Mouse (Mus musculus) heart, adult 2 months (tissue): Measurements from ENCODE around the gene Cpt1a. TPM values are rescaled to one million over a fixed set of nuclear protein-coding genes. Genes with fewer than 3 reads are reported as not detected.

Experiments
- DNase-seq, 2 experiments: peaks; one replicate each; pipeline ENCODE4 v3.0.0; 2021
- H3K27ac ChIP-seq: fragments of 200-600 bp; 2 replicates; pipeline ENCODE4 v1.8.1; 2022
- H3K27me3 ChIP-seq: fragments of 200-500 bp; 2 replicates; pipeline ENCODE4 v1.6.1; 2012; ENCODE audit warnings: mild to moderate bottlenecking, low read length, inconsistent platforms, mixed read lengths; ENCODE audit not compliant: control insufficient read depth, insufficient read depth
- H3K36me3 ChIP-seq: fragments of 200-500 bp; 2 replicates; pipeline ENCODE4 v1.6.1; 2012; ENCODE audit warnings: low read length, inconsistent platforms; ENCODE audit not compliant: control insufficient read depth, insufficient read depth
- H3K4me1 ChIP-seq: fragments of 200-500 bp; 2 replicates; pipeline ENCODE4 v1.6.1; 2011; ENCODE audit warnings: low read length; ENCODE audit not compliant: control insufficient read depth, insufficient read depth
- H3K4me3 ChIP-seq: fragments of 200-600 bp; 2 replicates; pipeline ENCODE4 v1.8.1; 2022
- H3K79me2 ChIP-seq: fragments of 200-500 bp; replicated peaks from 2 replicates; pipeline ENCODE4 v1.6.1; 2012; ENCODE audit warnings: mild to moderate bottlenecking, inconsistent platforms, low read length, moderate library complexity, mixed read lengths; ENCODE audit not compliant: control insufficient read depth, insufficient read depth
- H3K9ac ChIP-seq: fragments of 200-500 bp; 2 replicates; pipeline ENCODE4 v1.6.1; 2012; ENCODE audit warnings: low read depth, mild to moderate bottlenecking, control low read depth, inconsistent platforms, low read length, mixed read lengths
- CTCF ChIP-seq: fragments of 200-600 bp; IDR thresholded peaks from 2 replicates; pipeline ENCODE4 v1.8.1; 2022; ENCODE audit warnings: antibody characterized with exemption, mild to moderate bottlenecking, moderate library complexity
- EP300 ChIP-seq: fragments of 200-500 bp; IDR thresholded peaks from 2 replicates; pipeline ENCODE4 v1.6.1; 2011; ENCODE audit warnings: low read depth, low read length, control low read depth; ENCODE audit not compliant: insufficient read depth
- POLR2A ChIP-seq: fragments of 200-500 bp; IDR thresholded peaks from 2 replicates; pipeline ENCODE4 v1.6.1; 2011; ENCODE audit warnings: mild to moderate bottlenecking, low read depth, low read length, control low read depth; ENCODE audit not compliant: insufficient read depth
- WGBS: fragments of 180-500 bp; shearing (Covaris S2); methylation state at CpG from one replicate; pipeline ENCODE4 v1.1.7; 2018; 5-methylcytosine and 5-hydroxymethylcytosine counted together
- intact Hi-C: fragments of 180-260 bp; cut with DNase I; formaldehyde crosslinking; loops from one replicate; pipeline ENCODE4 v1.15.1; 2025
- long read RNA-seq: library from polyadenylated mRNA; stranded (forward); transcript quantifications from one replicate; pipeline ENCODE4 v2.0.0, GENCODE M21; 2021
- polyA plus RNA-seq: library from polyadenylated mRNA; depleted of rRNA; stranded (reverse); fragments of >200 nt; gene quantifications from 2 replicates; pipeline ENCODE4 v1.2.3, GENCODE M21; 2012; rRNA removed
- total RNA-seq, 2 experiments: library from RNA; stranded (reverse); gene quantifications; 2 replicates each; pipeline ENCODE4 v1.2.3; 2021

Cpt1a gene
- total RNA-seq (10 to 100 TPM; 44.0 to 54.7 TPM), polyA plus RNA-seq (42.9 and 49.4 TPM in 2 replicates)
- long read RNA-seq, full-length matches to known transcripts: 10 of 23 reads
- long read RNA-seq, partial matches to known transcripts: 8 of 23 reads
- long read RNA-seq, other reads (novel, unspliced or antisense): 5 of 23 reads

DNA sequence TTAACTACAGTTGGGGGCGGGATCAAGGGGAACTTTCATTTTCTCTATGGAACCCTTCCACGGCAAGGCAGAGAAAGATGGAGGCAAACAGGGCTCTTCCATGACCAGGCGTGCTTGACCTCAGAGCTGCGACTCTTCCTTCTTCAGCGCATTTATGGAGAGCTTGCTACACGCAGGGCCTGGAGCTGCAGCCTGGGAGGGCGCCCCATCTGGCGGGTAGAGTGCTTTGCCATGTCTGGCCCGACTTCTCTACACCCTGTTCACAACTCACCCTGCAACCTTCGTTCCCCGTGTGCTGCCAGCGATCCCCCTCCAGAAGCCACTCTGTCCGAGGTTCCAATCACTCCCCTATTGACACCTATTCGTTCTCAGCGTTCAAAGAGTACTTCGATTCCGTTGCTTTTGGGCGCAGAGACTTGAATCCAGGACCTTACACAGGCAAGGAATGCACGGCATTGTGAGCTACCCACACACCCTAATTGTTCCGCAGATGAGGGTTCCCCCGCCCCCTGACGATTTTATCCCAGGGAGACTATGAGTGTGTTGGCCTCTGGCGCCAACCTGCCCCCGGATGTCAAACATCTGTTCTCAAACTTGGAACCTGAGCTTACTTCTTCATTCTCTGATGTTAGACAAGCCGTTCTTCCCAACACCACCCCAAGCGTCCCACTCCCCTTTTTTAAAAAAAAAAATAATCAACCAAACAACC is at the start of gene Cpt1a:
Gene Cpt1a (plus strand): TSS at position 74 of the 709 bp plus-strand sequence.
- no peaks in the 10 kb centered on the region for H3K79me2 ChIP-seq
- H3K27ac ChIP-seq: peak within 1 kb of the TSS; percentile 97
- peak; percentile 74 to 77 for DNase-seq
- peak within 1 kb of the TSS; percentile 93 for H3K9ac ChIP-seq
- 0 out of 2 replicates have a peak, but pooled peaks have one; percentile 15 for TF ChIP-seq POLR2A
- peak; percentile 71 for TF ChIP-seq CTCF
- no peak for TF ChIP-seq EP300
- no peaks in the 10 kb centered on the region for H3K36me3 ChIP-seq
- WGBS: 3% methylated on average over 26 of the region's 26 CpGs
- no peaks in the 10 kb centered on the region for H3K27me3 ChIP-seq
- peaks cover 11% of the 10 kb centered on the region for H3K4me1 ChIP-seq
- intact Hi-C loops: loop anchor here (5.0 to 10.0 kb wide), 2 partner anchors 252 to 445 kb away; partner anchors contain the start of genes Kmt5b and Ppp6r3
- H3K4me3 ChIP-seq: peak within 1 kb of the TSS; percentile 88

DNA sequence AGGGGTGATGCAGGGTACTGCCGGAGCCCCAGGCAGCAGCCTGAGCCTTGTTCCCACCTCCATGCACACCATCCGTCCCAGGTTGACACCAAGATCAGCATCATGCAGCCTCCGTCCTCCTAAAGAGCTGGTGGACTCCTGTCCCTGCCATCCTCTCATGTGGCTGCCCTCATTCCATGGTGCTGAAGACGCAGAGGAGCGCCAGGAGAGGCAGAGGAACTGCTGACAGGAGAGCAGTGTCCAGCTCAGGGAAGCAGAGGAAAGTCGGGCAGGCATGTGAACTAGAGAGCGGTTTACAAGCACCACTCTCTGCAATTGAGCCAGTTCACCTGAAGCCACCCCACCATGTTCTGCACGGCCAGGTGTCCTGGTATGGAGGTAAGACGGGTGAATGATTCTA is 48.8 kb upstream of the Cpt1a start:
- no peaks in the 10 kb centered on the region for H3K4me1 ChIP-seq
- no peaks in the 10 kb centered on the region for H3K36me3 ChIP-seq
- no peak overlapping the region for H3K27ac ChIP-seq
- no peak for TF ChIP-seq POLR2A
- TF ChIP-seq CTCF: no peak
- no peak for TF ChIP-seq EP300
- 93% methylated on average over 9 of the region's 9 CpGs for WGBS
- H3K79me2 ChIP-seq: no peaks in the 10 kb centered on the region
- H3K27me3 ChIP-seq: no peaks in the 10 kb centered on the region
- no peak overlapping the region for H3K9ac ChIP-seq
- DNase-seq: peak in 1 of 2 experiments; percentile 7
- intact Hi-C loops: no loop called here
- no peak overlapping the region for H3K4me3 ChIP-seq

DNA sequence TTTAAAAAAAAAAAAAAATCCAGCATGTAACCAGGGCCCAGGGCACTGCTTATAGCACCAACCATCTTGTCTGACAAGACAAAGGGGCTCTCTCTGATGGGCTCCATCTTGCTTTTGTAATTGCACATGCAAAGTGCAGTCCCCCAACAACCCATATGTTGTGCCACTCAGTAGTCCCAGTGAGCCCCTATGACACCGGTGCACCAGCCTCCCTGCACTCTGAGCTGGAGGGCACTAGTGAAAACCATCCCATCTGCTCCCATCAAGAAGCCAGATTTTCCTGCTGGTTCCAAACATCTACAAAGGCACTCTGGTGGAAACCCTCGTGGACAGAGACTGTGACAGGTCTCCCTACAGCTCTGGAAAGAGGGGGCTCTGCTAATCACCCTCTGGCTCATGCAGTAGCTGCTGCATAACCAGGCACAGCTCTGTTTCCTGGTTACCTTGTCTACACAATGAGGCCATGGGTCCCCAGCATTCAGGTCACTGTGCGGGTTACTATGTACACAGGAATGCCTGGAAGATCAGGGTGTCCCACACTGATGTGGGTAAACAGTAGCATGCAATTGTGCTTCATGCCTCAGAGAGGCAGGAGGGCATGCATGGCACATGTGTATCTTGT is 46.3 kb upstream of the Cpt1a start:
- no peak for TF ChIP-seq POLR2A
- TF ChIP-seq CTCF: no peak
- no peak for TF ChIP-seq EP300
- intact Hi-C loops: no loop called here
- WGBS: 92% methylated on average over 3 of the region's 3 CpGs
- no peak overlapping the region for H3K4me3 ChIP-seq
- H3K4me1 ChIP-seq: no peaks in the 10 kb centered on the region
- H3K27me3 ChIP-seq: no peaks in the 10 kb centered on the region
- H3K79me2 ChIP-seq: no peaks in the 10 kb centered on the region
- no peak for DNase-seq
- H3K27ac ChIP-seq: no peak overlapping the region
- no peaks in the 10 kb centered on the region for H3K36me3 ChIP-seq
- no peak overlapping the region for H3K9ac ChIP-seq

DNA sequence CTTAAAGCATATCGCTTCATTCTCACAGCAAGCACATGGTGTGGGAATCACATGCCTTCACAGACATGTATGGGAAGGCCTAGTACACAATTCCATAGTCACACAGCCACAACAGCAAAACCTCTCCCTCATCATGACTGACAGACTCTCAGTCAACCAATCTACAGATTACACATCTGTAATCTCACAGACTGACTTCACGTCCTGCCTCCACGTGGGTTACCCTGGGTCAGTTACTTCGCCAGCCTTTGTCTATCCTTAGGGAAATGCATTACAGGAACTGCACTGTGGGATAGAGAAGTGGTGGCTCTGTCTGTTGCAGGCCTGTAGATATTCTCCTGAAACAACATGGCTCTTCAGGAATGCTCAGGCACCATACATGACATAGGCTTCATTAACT is 40.2 kb upstream of the Cpt1a start:
- intact Hi-C loops: no loop called here
- 51% methylated on average over 4 of the region's 4 CpGs for WGBS
- H3K36me3 ChIP-seq: no peaks in the 10 kb centered on the region
- peak overlapping the region; percentile 88 for H3K4me3 ChIP-seq
- peaks cover 3% of the 10 kb centered on the region for H3K4me1 ChIP-seq
- H3K27me3 ChIP-seq: no peaks in the 10 kb centered on the region
- no peak overlapping the region for H3K9ac ChIP-seq
- DNase-seq: no peak
- H3K27ac ChIP-seq: no peak overlapping the region; the same call in 1 of the 2 replicates
- TF ChIP-seq POLR2A (no peak), CTCF (no peak), EP300 (no peak)
- no peaks in the 10 kb centered on the region for H3K79me2 ChIP-seq

DNA sequence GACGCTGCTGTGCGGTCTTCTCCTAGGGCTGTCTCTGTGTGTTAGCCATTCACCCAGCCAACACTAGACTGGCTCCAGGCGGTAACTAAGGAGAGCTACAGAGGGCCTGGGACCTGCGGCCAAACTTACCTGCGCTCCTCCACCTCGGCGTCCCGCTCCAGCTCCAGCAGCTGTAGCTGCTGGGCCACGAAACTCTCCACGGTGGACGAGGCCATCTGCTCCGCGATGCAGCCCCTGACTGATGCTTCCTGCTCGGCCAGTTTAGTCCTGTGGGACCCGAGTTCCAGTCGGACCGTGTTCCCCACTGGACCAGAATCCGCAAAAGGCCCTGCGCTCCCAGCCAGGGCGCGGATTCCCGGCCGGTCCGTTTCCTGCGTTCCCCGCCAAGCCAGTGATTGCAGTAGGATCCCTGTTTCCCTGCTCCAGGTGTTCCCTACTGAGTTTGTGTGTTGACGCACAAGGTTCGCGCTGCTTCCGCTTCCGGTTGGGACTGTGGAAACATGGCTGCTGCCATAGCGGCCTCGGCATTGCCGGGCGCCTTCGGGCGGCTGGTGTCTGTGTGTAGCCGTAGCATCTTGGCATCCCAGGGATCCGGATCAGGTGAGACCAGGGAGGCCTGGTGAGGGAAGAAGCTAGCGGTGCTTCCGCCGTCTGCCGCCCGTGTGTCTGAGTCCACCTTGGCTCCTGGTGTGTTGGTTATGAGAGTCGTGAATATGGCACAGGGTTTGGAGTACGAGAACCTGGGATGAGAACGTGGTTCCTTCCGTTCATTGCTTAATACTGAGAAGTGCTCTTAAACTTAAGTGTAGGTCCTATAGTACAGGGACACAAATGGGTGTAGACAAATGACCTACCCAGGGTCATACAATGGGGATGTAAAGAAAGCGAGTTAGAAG is 39.3 kb upstream of the Cpt1a start, which contains the start of the genes Mrpl21 and Ighmbp2:
Gene Mrpl21 (plus strand): TSS at position 330 of the 896 bp plus-strand sequence.
Gene Ighmbp2 (minus strand): TSS at position 446 of the 896 bp plus-strand sequence.
- H3K9ac ChIP-seq: peak within 1 kb of the TSS; percentile 74
- H3K36me3 ChIP-seq: no peaks in the 10 kb centered on the region
- intact Hi-C loops: no loop called here
- H3K79me2 ChIP-seq: no peaks in the 10 kb centered on the region
- no peaks in the 10 kb centered on the region for H3K27me3 ChIP-seq
- peak within 1 kb of the TSS; percentile 64 for H3K27ac ChIP-seq
- peaks cover 3% of the 10 kb centered on the region for H3K4me1 ChIP-seq
- TF ChIP-seq POLR2A (peak; percentile 79), EP300 (peak; percentile 87), CTCF (0 out of 2 replicates have a peak, but pooled peaks have one; percentile 4)
- peak within 1 kb of the TSS; percentile 88 for H3K4me3 ChIP-seq
- WGBS: under 1% methylated on average over 49 of the region's 49 CpGs
- DNase-seq: peak; percentile 90 to 92
